Comparison of ENCODE assay signal across 9 mouse cellular contexts in the genomic region with DNA sequence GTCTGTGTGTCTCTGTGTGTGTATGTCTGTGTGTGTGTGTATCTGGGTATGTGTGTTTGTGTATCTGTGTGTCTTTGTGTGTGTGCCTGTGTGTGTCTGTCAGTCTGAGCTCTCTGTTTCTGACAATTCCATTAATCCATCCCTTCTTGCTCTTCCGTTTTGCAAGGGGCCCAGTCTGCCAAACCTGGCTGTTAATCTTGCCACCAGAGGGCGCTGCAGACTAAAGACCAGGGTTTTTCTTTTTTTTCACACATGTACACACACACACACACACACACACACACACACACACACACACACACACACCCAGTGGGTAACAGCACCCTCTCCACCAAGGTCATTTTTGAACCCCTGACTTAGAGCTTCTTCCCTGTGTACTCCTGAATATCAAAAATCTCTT.
DNase-seq lines count a peak whose midpoint lies in the region; TF ChIP-seq lines count a peak whose summit lies in the region.
"Had no signal": no experiment of that assay in that cellular context is flagged by ENCODE, and none has a peak within 500 bp of the region (broad histone marks: within the 10 kb centered on the region; RNA-seq: fewer than 3 reads in every experiment).

No protein-coding gene starts in this region.

- H3K4me1 ChIP-seq in thymus, adult 2 months (replicated peaks; ENCODE audit: control insufficient read depth, insufficient read depth, low read length): no peaks in the 10 kb centered on the region
- H3K4me1 ChIP-seq in bone marrow macrophage, adult 2 months (ENCODE audit: control insufficient read depth, insufficient read depth, low read length): no peaks in the 10 kb centered on the region
- H3K4me1 ChIP-seq: embryonic facial prominence, embryonic 13.5 days had no signal

- no peaks in the 10 kb centered on the region for H3K27me3 ChIP-seq in thymus, adult 2 months (ENCODE audit: control insufficient read depth, insufficient read depth, low read length)
- H3K27me3 ChIP-seq: embryonic facial prominence, embryonic 13.5 days had no signal

- intact Hi-C loops in heart, postnatal 25 days (cut with DNase I): loop anchor here (2.0 to 5.0 kb wide), 4 partner anchors 70 to 720 kb away; no protein-coding TSS in a partner anchor

- no peak overlapping the region for H3K4me3 ChIP-seq in thymus, adult 2 months (ENCODE audit: control insufficient read depth, insufficient read depth, low read length)
- no peak overlapping the region for H3K4me3 ChIP-seq in bone marrow macrophage, adult 2 months (ENCODE audit: insufficient read depth, low read length)
- H3K4me3 ChIP-seq: embryonic facial prominence, embryonic 13.5 days had no signal

- peak; percentile 7 for DNase-seq in heart, adult 8-10 months (ENCODE audit: low spot score)
- DNase-seq in heart, postnatal 25 days (ENCODE audit: low spot score): no peak
- DNase-seq in thymus, adult 2 months: peak; percentile 26
- no peak for DNase-seq in thymus, adult 18-20 months
- DNase-seq in kidney, postnatal 36 days: peak; percentile 7 to 80
- peak; percentile 35 for DNase-seq in retina, postnatal 7 days (ENCODE audit: low read depth, low spot score)
- no peak for DNase-seq in urinary bladder, adult 2 months (ENCODE audit: low spot score)

- 20% methylated on average over 2 of the region's 2 CpGs for WGBS in thymus, adult 2 months

- H3K36me3 ChIP-seq in thymus, adult 2 months (ENCODE audit: control insufficient read depth, insufficient read depth, low read length): no peaks in the 10 kb centered on the region
- H3K36me3 ChIP-seq: embryonic facial prominence, embryonic 13.5 days had no signal

- no peak overlapping the region for H3K27ac ChIP-seq in thymus, adult 2 months (ENCODE audit: control insufficient read depth, insufficient read depth, low read length)
- no peak overlapping the region for H3K27ac ChIP-seq in bone marrow macrophage, adult 2 months (ENCODE audit: insufficient read depth, low read depth, low read length)
- H3K27ac ChIP-seq: embryonic facial prominence, embryonic 13.5 days had no signal

- no peak for TF ChIP-seq POLR2A in thymus, adult 2 months (IDR thresholded peaks at IDR 0.05; ENCODE audit: control insufficient read depth, extremely low read depth, insufficient read depth, low read length, poor library complexity)
- no peak for TF ChIP-seq POLR2A in bone marrow macrophage, adult 2 months (IDR thresholded peaks at IDR 0.05; ENCODE audit: borderline replicate concordance, low read depth, low read length)

- TF ChIP-seq CTCF in thymus, adult 2 months (IDR thresholded peaks at IDR 0.05; ENCODE audit: borderline replicate concordance, control insufficient read depth, extremely low read depth, insufficient read depth, low read length, poor library complexity): no peak
- peak; percentile 65 for TF ChIP-seq CTCF in bone marrow macrophage, adult 2 months (IDR thresholded peaks at IDR 0.05; ENCODE audit: low read depth, low read length)

Comparison
In these comparisons a context has a peak if more than half of its experiments do, and no peak if none do; other contexts are left out.
1. DNase-seq: peak in heart, adult 8-10 months (single experiment), thymus, adult 2 months (single experiment), kidney, postnatal 36 days (2 of 2) and retina, postnatal 7 days (single experiment); none in heart, postnatal 25 days (single experiment), thymus, adult 18-20 months (0 of 2) and urinary bladder, adult 2 months (single experiment).